Mouse (Mus musculus) liver, adult 2 months (tissue): ENCODE measurements around the gene 1110004F10Rik.

Experiments used
- CTCF ChIP-seq: fragments of 200-500 bp; IDR thresholded peaks from 2 replicates; pipeline ENCODE4 v1.5.1; 2011; ENCODE audit warnings: low read depth, low read length, control low read depth
- POLR2A ChIP-seq: fragments of 200-500 bp; IDR thresholded peaks from 2 replicates; pipeline ENCODE4 v1.6.1; 2011; ENCODE audit warnings: low read length, control low read depth; ENCODE audit not compliant: insufficient read depth; ENCODE audit errors: extremely low read depth

DNA sequence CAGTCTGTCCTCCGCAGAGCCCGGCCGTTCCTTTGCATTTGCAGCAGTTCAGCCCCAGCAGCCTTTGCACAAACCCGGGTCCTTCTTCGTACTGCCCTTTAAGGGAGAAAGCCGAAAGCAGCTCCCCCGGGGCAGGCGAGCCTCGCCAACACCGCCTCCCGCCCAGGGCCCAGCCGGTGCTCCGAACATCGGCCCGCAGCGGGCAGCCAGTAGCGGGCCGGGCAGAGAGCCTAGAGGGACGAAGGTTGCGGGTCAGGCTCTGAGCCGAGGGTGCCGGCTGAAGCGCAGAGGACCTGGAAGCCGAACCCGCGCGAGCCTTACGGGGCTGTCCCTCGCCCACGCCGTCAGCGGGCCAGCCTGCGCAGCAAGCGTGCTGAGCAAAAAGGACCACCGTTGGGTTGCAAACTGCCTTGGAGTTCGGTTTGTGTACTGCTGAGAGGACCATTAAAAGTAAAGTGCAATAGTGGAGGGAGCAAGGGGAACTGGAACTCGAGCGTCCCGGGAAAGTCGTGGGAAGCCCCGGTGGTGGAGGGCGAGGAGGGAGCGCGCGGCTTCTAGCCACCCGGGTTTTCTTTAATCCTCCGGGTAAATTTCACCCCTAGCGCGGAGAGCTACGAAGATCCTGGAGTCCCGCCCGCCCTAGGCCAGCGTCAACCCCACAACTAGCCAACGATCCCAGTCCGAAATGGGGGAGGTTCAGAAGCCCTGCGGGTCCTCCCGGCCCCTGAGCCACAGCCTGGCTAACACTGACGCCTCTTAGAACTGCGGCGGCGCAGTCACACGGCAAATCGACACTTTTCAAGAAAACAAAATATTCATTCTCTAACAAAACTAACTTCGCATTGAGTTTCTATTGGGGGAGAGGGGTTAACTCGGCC lies 7.2 kb upstream of the 1110004F10Rik start:
- 0 out of 2 replicates have a peak, but pooled peaks have one; percentile 12 for TF ChIP-seq POLR2A
- TF ChIP-seq CTCF, result no peak
